Mouse (Mus musculus) kidney, embryonic 16.5 days (tissue): ENCODE results near the gene Dact1. TPM values are rescaled to one million over a fixed set of nuclear protein-coding genes. Genes with fewer than 3 reads are reported as not detected.

ENCODE experiments used
- ATAC-seq: fragments of 200-750 bp; cut with Nextera tagmentation; 2 replicates; pipeline ENCODE4 v1.8.0; 2017; ENCODE audit warnings: moderate TSS enrichment; ENCODE audit not compliant: low FRiP score, low TSS enrichment
- H3K27ac ChIP-seq: fragments of 300-500 bp; sonication (generic); 2 replicates; pipeline ENCODE4 v1.5.1; 2014; ENCODE audit warnings: low read length
- H3K27me3 ChIP-seq: fragments of 300-500 bp; sonication (generic); 2 replicates; pipeline ENCODE4 v1.6.1; 2014; ENCODE audit warnings: low read length, control low read depth, mixed read lengths; ENCODE audit not compliant: insufficient read depth
- H3K36me3 ChIP-seq: fragments of 300-500 bp; sonication (generic); 2 replicates; pipeline ENCODE4 v1.6.1; 2014; ENCODE audit warnings: low read length, control low read depth, mixed read lengths; ENCODE audit not compliant: insufficient read depth
- H3K4me1 ChIP-seq: fragments of 300-500 bp; sonication (generic); 2 replicates; pipeline ENCODE4 v1.6.1; 2014; ENCODE audit warnings: low read length, control low read depth, mixed read lengths; ENCODE audit not compliant: insufficient read depth
- H3K4me2 ChIP-seq: fragments of 300-500 bp; sonication (generic); replicated peaks from 2 replicates; pipeline ENCODE4 v1.6.1; 2014; ENCODE audit warnings: low read depth, low read length
- H3K4me3 ChIP-seq: fragments of 300-500 bp; sonication (generic); 2 replicates; pipeline ENCODE4 v1.5.1; 2014; ENCODE audit warnings: mild to moderate bottlenecking, low read length
- H3K9ac ChIP-seq: fragments of 300-500 bp; sonication (generic); replicated peaks from 2 replicates; pipeline ENCODE4 v1.6.1; 2014; ENCODE audit warnings: low read length
- H3K9me3 ChIP-seq: fragments of 300-500 bp; sonication (generic); 2 replicates; pipeline ENCODE4 v1.6.1; 2016; ENCODE audit warnings: low read length, control low read depth
- WGBS: fragments of 180-500 bp; shearing (Covaris S2); extraction: QIAGEN DNeasy Blood & Tissue Kit; methylation state at CpG from one replicate; pipeline ENCODE4 v1.1.7; 2014; 5-methylcytosine and 5-hydroxymethylcytosine counted together
- polyA plus RNA-seq: library from polyadenylated mRNA; unstranded; fragments of >200 nt; fragmentation: Nextera tagmentation; extraction: Ambion mirVana; gene quantifications from 2 replicates; pipeline ENCODE4 v1.2.1, GENCODE M21; 2015

Gene Dact1
- polyA plus RNA-seq, 1 experiment from 2014 or later, result 12.5 TPM

DNA sequence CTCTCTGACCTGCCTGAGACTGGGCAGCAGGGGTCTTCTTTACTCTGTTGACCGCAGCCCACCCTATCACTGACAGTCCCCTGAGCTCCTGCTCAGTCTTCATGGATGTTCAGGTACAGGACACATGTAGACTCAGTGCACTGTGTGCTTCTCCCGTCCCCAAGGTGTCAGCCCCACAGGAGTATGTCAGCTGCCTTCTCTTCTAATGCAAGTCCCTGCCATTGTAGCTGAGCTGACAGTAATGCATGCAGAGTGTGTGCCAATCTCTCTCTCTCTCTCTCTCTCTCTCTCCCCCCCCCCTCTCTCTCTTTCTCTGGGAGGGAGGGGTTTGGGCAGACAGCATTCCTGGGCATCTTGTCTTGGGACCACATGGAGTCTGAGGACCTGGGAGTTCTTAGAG is 19.2 kb upstream of the Dact1 start:
- no peaks in the 10 kb centered on the region for H3K9me3 ChIP-seq
- H3K36me3 ChIP-seq, result no peaks in the 10 kb centered on the region
- H3K27me3 ChIP-seq, result no peaks in the 10 kb centered on the region
- no peak overlapping the region for H3K4me3 ChIP-seq
- peaks cover 7% of the 10 kb centered on the region; the same call in 1 of the 2 replicates for H3K4me1 ChIP-seq
- H3K9ac ChIP-seq, result no peak overlapping the region
- H3K4me2 ChIP-seq, result no peak overlapping the region
- no peak overlapping the region for H3K27ac ChIP-seq
- WGBS, result 59% methylated on average over 2 of the region's 2 CpGs
- ATAC-seq, result peak; percentile 27; the same call in 1 of the 2 replicates

DNA sequence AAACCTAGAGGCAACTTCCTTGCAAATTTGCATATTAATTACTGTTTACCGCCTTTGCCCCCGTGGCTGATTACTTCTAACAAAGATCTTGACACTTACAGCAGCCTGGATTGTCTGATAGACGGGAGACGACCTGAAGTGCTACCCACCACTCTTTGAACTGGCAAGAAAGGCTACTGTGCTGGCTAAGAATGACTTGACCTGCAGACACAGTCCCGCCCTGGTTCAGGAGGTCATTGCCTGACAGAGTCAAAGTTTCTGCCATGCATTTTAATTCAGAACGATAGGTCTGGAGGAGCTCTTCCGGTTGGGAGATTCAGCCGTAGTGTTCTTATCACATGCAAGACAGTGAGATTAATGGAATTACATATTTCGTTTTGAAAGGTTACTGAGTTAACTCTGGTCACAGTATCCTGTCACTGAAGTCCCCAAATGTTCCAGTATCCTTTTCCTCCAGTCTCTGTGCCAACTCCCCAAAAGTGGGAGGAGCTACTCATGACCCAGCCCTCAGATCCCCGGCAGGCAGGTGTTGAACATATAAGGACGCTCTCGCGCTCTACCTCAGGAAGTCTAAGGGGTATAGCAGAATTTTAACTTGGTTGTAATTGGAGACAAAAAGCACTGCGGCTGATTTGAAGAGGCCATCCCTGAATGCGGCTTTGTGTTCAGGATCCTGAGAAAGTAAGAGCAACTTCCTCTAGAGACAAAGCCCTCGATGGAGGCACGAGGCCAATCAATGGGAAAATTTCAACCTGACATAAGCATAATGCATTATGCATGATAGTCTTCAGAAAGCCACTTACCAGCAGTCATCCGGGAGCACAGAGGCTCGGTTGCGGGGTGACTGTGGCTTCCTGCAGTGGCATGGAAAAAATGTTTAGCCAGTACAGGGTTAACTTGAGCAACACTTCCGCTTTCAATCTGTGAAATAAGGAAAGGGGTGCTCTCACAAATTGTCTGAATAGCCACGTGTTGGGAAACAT is 15.4 kb upstream of the Dact1 start:
- peak overlapping the region; percentile 9; the same call in 1 of the 2 replicates for H3K4me3 ChIP-seq
- no peak overlapping the region for H3K27ac ChIP-seq
- H3K4me2 ChIP-seq, result peak overlapping the region; percentile 41
- H3K9ac ChIP-seq, result no peak overlapping the region
- no peaks in the 10 kb centered on the region for H3K9me3 ChIP-seq
- no peaks in the 10 kb centered on the region for H3K27me3 ChIP-seq
- WGBS, result 31% methylated on average over 22 of the region's 22 CpGs
- H3K36me3 ChIP-seq, result no peaks in the 10 kb centered on the region
- no peak for ATAC-seq
- H3K4me1 ChIP-seq, result peaks cover 7% of the 10 kb centered on the region; the same call in 1 of the 2 replicates

DNA sequence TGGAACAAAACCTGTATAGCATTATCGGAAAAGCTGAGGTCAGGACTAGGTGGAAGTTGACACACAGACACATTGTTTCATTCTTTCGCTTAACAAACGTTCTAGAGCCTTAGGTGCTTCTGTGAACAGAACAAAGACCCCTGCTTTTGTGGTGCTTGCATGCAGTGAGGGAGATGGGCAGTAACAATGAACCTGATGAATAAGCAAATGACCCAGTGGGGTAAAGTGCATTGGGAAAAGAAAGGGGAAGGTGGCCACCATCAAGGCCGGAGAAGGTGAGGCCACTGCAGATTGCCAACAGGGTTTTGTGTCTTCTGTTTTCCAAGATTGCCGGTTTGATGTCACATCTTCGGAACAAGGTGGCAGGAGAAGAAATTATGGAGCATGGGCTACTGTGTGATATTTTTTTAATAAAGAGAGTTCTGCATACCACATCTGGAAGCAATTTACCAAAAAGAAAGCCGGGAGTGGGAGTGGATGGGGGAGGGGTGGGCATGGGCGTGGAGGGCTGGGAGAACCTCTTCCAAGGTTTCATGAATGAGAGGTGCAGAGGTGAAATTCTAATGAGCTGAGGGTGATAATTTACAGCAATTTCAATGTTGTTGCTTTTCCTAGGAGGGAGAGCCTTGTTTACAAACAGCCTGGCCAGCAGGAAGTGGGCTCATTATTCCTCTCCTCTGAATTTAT is 12.7 kb upstream of the Dact1 start:
- no peak for ATAC-seq
- WGBS, result 45% methylated on average over 8 of the region's 8 CpGs

GRCm38 (mm10) chr12:71310068-71310931 is 616 bp downstream of the Dact1 start:
- peak; percentile 65 for ATAC-seq
- H3K27me3 ChIP-seq, result no peaks in the 10 kb centered on the region; the same call in 1 of the 2 replicates
- H3K4me3 ChIP-seq, result peak overlapping the region; percentile 80
- H3K36me3 ChIP-seq, result peaks cover 4% of the 10 kb centered on the region; the same call in 1 of the 2 replicates
- peak overlapping the region; percentile 97 for H3K4me2 ChIP-seq
- H3K27ac ChIP-seq, result peak overlapping the region; percentile 87
- H3K4me1 ChIP-seq, result peaks cover 36% of the 10 kb centered on the region
- peak overlapping the region; percentile 88 for H3K9ac ChIP-seq
- no peaks in the 10 kb centered on the region for H3K9me3 ChIP-seq
- WGBS, result 0% methylated on average over 53 of the region's 56 CpGs

More for the DNA sequence above, 12.7 kb upstream of the Dact1 start:
- H3K9me3 ChIP-seq, result no peaks in the 10 kb centered on the region
- H3K36me3 ChIP-seq, result no peaks in the 10 kb centered on the region
- peaks cover 7% of the 10 kb centered on the region; the same call in 1 of the 2 replicates for H3K4me1 ChIP-seq
- no peak overlapping the region for H3K4me2 ChIP-seq
- no peak overlapping the region for H3K4me3 ChIP-seq
- no peak overlapping the region for H3K27ac ChIP-seq
- H3K27me3 ChIP-seq, result no peaks in the 10 kb centered on the region
- no peak overlapping the region for H3K9ac ChIP-seq

GRCm38 (mm10) chr12:71311237-71311887 is 1.7 kb downstream of the Dact1 start:
- Histone ChIP-seq H3K4me1 (peaks cover 36% of the 10 kb centered on the region), H3K4me2 (peak overlapping the region; percentile 97), H3K27ac (peak overlapping the region; percentile 61; the same call in 1 of the 2 replicates), H3K4me3 (peak overlapping the region; percentile 80), H3K27me3 (no peaks in the 10 kb centered on the region; the same call in 1 of the 2 replicates), H3K9ac (peak overlapping the region; percentile 88; the same call in 1 of the 2 replicates), H3K9me3 (no peaks in the 10 kb centered on the region), H3K36me3 (peaks cover 11% of the 10 kb centered on the region; the same call in 1 of the 2 replicates)
- 13% methylated on average over 13 of the region's 13 CpGs for WGBS
- no peak for ATAC-seq

- WGBS, result 95% methylated on average over 34 of the region's 40 CpGs
- Histone ChIP-seq H3K9ac (no peak overlapping the region), H3K36me3 (peaks cover 40% of the 10 kb centered on the region), H3K27ac (no peak overlapping the region), H3K4me1 (no peaks in the 10 kb centered on the region; the same call in 1 of the 2 replicates), H3K27me3 (no peaks in the 10 kb centered on the region), H3K9me3 (peaks cover 14% of the 10 kb centered on the region), H3K4me2 (no peak overlapping the region), H3K4me3 (no peak overlapping the region)
- no peak for ATAC-seq
Measured at GRCm38 (mm10) chr12:71318239-71318638, 8.6 kb downstream of the Dact1 start.

DNA sequence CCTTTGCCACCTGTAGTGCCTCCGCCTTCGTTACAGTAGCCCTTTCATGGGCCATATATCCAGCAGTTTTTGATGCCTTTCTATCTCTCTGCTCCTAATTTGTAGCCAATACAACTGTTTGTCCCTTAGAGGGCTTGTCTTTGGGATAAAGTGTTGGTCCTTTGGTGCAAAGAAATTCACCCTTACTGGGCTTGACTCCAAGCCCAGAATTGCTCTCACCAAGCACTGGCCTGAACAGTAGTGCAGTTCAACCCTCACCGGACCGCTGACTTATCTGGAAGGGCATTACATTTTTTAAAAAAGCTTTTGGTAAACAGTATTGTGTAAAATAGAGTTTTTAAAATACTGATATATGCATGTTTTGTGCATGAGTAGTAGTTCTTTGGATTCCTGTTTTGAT is 9.9 kb downstream of the Dact1 start:
- Histone ChIP-seq H3K4me3 (no peak overlapping the region), H3K36me3 (peaks cover 40% of the 10 kb centered on the region), H3K4me2 (no peak overlapping the region), H3K4me1 (no peaks in the 10 kb centered on the region; the same call in 1 of the 2 replicates), H3K27ac (no peak overlapping the region), H3K9me3 (peaks cover 14% of the 10 kb centered on the region), H3K27me3 (no peaks in the 10 kb centered on the region), H3K9ac (no peak overlapping the region)
- no peak for ATAC-seq
- 87% methylated on average over 4 of the region's 4 CpGs for WGBS

DNA sequence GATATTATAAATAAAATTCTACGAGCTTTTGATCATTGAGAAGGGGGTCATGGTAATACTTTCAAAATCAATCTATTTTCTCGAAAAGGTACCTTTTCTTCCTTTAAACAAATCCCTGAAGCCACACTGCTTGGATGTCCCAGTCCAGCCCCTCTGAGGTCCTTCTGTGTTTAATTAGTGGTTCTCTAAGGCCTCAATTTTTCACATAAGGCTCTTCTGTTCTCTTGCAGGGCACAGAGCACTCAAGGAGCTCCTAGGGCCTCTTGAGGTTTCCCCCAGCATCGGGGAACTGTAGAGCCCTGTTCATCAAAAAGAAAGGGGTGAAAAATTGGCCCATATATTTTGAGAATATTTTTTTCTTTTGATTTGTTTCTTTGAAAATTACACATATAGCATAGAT is 23.0 kb downstream of the Dact1 start:
- no peaks in the 10 kb centered on the region for H3K27me3 ChIP-seq
- H3K36me3 ChIP-seq, result no peaks in the 10 kb centered on the region
- no peak overlapping the region for H3K27ac ChIP-seq
- WGBS, result 81% methylated on average over 3 of the region's 3 CpGs
- ATAC-seq, result no peak
- no peaks in the 10 kb centered on the region for H3K4me1 ChIP-seq
- H3K9ac ChIP-seq, result no peak overlapping the region
- H3K9me3 ChIP-seq, result no peaks in the 10 kb centered on the region
- H3K4me2 ChIP-seq, result no peak overlapping the region
- no peak overlapping the region for H3K4me3 ChIP-seq

DNA sequence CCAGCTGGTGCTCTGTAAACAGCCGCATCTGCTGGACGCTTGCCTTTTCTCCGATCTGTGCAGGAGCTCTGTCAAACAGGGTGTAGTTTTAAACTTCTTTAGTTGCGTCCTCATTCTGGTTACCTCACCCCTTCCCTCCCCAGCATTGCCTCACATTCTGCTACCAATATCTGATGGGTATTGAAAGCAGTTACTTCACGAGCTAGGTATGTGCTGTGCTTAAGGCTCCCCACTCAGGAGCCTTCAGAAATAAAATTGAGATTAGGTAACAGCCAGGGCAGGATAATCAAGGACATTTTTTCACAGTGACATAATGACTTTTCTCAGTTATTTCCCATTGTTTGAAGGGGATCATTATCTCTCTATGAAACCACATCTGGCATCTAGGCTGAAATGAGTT is 23.9 kb downstream of the Dact1 start:
- H3K9me3 ChIP-seq, result no peaks in the 10 kb centered on the region
- H3K9ac ChIP-seq, result no peak overlapping the region
- no peaks in the 10 kb centered on the region for H3K4me1 ChIP-seq
- WGBS, result 52% methylated on average over 5 of the region's 5 CpGs
- no peak for ATAC-seq
- H3K4me3 ChIP-seq, result no peak overlapping the region
- no peak overlapping the region for H3K27ac ChIP-seq
- H3K36me3 ChIP-seq, result no peaks in the 10 kb centered on the region
- H3K27me3 ChIP-seq, result no peaks in the 10 kb centered on the region
- no peak overlapping the region for H3K4me2 ChIP-seq
